Mouse (Mus musculus): ENCODE measurements at regions not wholly inside any gene's neighbourhood (a gene's known extent, or its start where the extent isn't known, plus 50 kb on each side); places are given as distances from the start of the nearest gene placed in this dataset.

DNA sequence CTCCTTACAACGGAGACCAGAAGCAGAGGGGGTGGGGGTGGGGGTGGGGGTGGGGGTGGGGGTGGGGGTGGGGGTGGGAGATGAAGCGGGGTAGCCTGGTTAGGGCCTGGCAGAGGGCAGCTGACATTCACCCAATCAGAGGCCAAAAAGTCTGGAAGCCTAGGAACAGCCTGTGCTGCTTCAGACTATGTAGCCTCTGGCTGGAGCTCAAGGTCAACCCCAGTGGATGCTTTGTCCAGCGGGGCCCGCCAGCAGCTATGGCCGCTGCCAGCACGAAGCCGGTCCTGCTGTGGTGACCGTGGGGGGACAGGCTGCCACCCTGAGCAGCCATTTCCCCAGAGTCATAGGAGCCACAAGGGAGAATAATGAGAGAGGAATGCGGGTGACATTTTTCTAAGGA, 143.3 kb downstream of the Mn1 start:
- TF ChIP-seq CTCF (IDR thresholded peaks at IDR 0.05): no peak
- no peak for TF ChIP-seq EP300 (IDR thresholded peaks at IDR 0.05)

Measured in lung, postnatal 0 days (tissue).